Mouse (Mus musculus) MEL (cell line): ENCODE results near the gene Slc25a25. TPM values are rescaled to one million over a fixed set of nuclear protein-coding genes. Genes with fewer than 3 reads are reported as not detected.

Experiments
- DNase-seq: peaks from one replicate; pipeline ENCODE4 v3.0.0; 2011; ENCODE audit warnings: low read depth, low spot score
- H3K27ac ChIP-seq: 2 replicates; pipeline ENCODE4 v1.5.1; 2012; ENCODE audit warnings: low read depth, mild to moderate bottlenecking, control low read depth, low read length, moderate library complexity; ENCODE audit not compliant: control insufficient read depth
- H3K27me3 ChIP-seq, 2 experiments: fragments of 150-350 bp in 1 of 2; sonication (generic) in 1 of 2; 2 replicates each; pipeline ENCODE4 v1.6.1; 2012; ENCODE audit warnings: low read length in 2 of 2, mild to moderate bottlenecking in 2 of 2, improper control_type of control experiment in 1 of 2, moderate library complexity in 1 of 2; ENCODE audit not compliant: insufficient read depth in 2 of 2, control insufficient read depth in 1 of 2
- H3K36me3 ChIP-seq, 2 experiments: 2 replicates each; pipeline ENCODE4 v1.6.1; 2012 to 2014; ENCODE audit warnings: low read length in 2 of 2, improper control_type of control experiment in 1 of 2, inconsistent platforms in 1 of 2, mild to moderate bottlenecking in 1 of 2; ENCODE audit not compliant: insufficient read depth in 2 of 2, control insufficient read depth in 1 of 2
- H3K4me1 ChIP-seq, 2 experiments: fragments of 150-350 bp in 1 of 2; sonication (generic) in 1 of 2; 2 replicates each; pipeline ENCODE4 v1.6.1; 2012; ENCODE audit warnings: low read length in 2 of 2, improper control_type of control experiment in 1 of 2, mild to moderate bottlenecking in 1 of 2; ENCODE audit not compliant: insufficient read depth in 2 of 2, control insufficient read depth in 1 of 2
- H3K4me3 ChIP-seq, 2 experiments: fragments of 150-350 bp in 1 of 2; sonication (generic) in 1 of 2; 2 replicates each; pipeline ENCODE4 v1.5.1; 2012; ENCODE audit warnings: low read depth in 2 of 2, low read length in 2 of 2, mild to moderate bottlenecking in 2 of 2, moderate library complexity in 2 of 2, control low read depth in 1 of 2, improper control_type of control experiment in 1 of 2; ENCODE audit not compliant: control insufficient read depth in 1 of 2, insufficient read depth in 1 of 2
- H3K79me2 ChIP-seq: 2 replicates; pipeline ENCODE4 v1.6.1; 2012; ENCODE audit warnings: mild to moderate bottlenecking, low read length, moderate library complexity; ENCODE audit not compliant: control insufficient read depth, poor library complexity, insufficient read depth
- H3K9ac ChIP-seq: 2 replicates; pipeline ENCODE4 v1.6.1; 2012; ENCODE audit warnings: low read depth, mild to moderate bottlenecking, control low read depth, low read length, moderate library complexity; ENCODE audit not compliant: control insufficient read depth, poor library complexity, severe bottlenecking
- H3K9me3 ChIP-seq: fragments of 150-350 bp; sonication (generic); replicated peaks from 2 replicates; pipeline ENCODE4 v1.6.1; 2012; ENCODE audit warnings: mild to moderate bottlenecking, low read length, improper control_type of control experiment, moderate library complexity; ENCODE audit not compliant: insufficient read depth
- CHD2 ChIP-seq: IDR thresholded peaks from 2 replicates; pipeline ENCODE4 v1.6.1; 2011; ENCODE audit warnings: low read length, improper control_type of control experiment
- CTCF ChIP-seq, 3 experiments: IDR thresholded peaks in 2 of 3; conservative IDR thresholded peaks in 1 of 3; 2 replicates each; pipeline ENCODE4 v1.5.1; 2011 to 2012; ENCODE audit warnings: low read length in 3 of 3, low read depth in 2 of 3, mild to moderate bottlenecking in 2 of 3, improper control_type of control experiment in 1 of 3, inconsistent platforms in 1 of 3, mixed read lengths in 1 of 3, moderate library complexity in 1 of 3; ENCODE audit not compliant: control insufficient read depth in 1 of 3, insufficient read depth in 1 of 3, poor library complexity in 1 of 3, severe bottlenecking in 1 of 3
- EP300 ChIP-seq, 2 experiments: IDR thresholded peaks; 2 replicates each; pipeline ENCODE4 v1.6.1; 2011; ENCODE audit warnings: improper control_type of control experiment in 2 of 2, low read length in 2 of 2, low read depth in 1 of 2, mild to moderate bottlenecking in 1 of 2
- ETS1 ChIP-seq: IDR thresholded peaks from 2 replicates; pipeline ENCODE4 v1.6.1; 2012; ENCODE audit warnings: low read depth, mild to moderate bottlenecking, inconsistent platforms, low read length, improper control_type of control experiment, moderate library complexity
- GABPA ChIP-seq: IDR thresholded peaks from 2 replicates; pipeline ENCODE4 v1.6.1; 2012; ENCODE audit warnings: low read depth, mild to moderate bottlenecking, inconsistent platforms, low read length, improper control_type of control experiment, moderate library complexity
- GATA1 ChIP-seq: IDR thresholded peaks from 2 replicates; pipeline ENCODE4 v1.6.1; 2011; ENCODE audit warnings: low read depth, low read length, improper control_type of control experiment
- JUND ChIP-seq: IDR thresholded peaks from 2 replicates; pipeline ENCODE4 v1.6.1; 2011; ENCODE audit warnings: low read depth, mild to moderate bottlenecking, improper control_type of control experiment, low read length
- KAT2A ChIP-seq: conservative IDR thresholded peaks from 2 replicates; pipeline ENCODE4 v1.6.1; 2012; ENCODE audit warnings: low read depth, low read length, improper control_type of control experiment, inconsistent platforms
- MAX ChIP-seq: IDR thresholded peaks from 2 replicates; pipeline ENCODE4 v1.6.1; 2011; ENCODE audit warnings: low read length, improper control_type of control experiment
- MAZ ChIP-seq: IDR thresholded peaks from 2 replicates; pipeline ENCODE4 v1.6.1; 2012; ENCODE audit warnings: low read depth, mild to moderate bottlenecking, inconsistent platforms, low read length, improper control_type of control experiment
- MXI1 ChIP-seq: IDR thresholded peaks from 2 replicates; pipeline ENCODE4 v1.6.1; 2011; ENCODE audit warnings: mild to moderate bottlenecking, low read depth, low read length, improper control_type of control experiment
- MYB ChIP-seq: IDR thresholded peaks from 2 replicates; pipeline ENCODE4 v1.6.1; 2011; ENCODE audit warnings: mild to moderate bottlenecking, low read depth, low read length, improper control_type of control experiment
- NELFE ChIP-seq: IDR thresholded peaks from 2 replicates; pipeline ENCODE4 v1.6.1; 2011; ENCODE audit warnings: low read depth, low read length, improper control_type of control experiment
- POLR2AphosphoS5 ChIP-seq: IDR thresholded peaks from 2 replicates; pipeline ENCODE4 v1.6.1; 2012; ENCODE audit warnings: low read depth, borderline replicate concordance, mild to moderate bottlenecking, inconsistent platforms, low read length, moderate library complexity, mixed read lengths
- RAD21 ChIP-seq: IDR thresholded peaks from 2 replicates; pipeline ENCODE4 v1.6.1; 2011; ENCODE audit warnings: mild to moderate bottlenecking, low read depth, low read length, improper control_type of control experiment
- RCOR1 ChIP-seq: IDR thresholded peaks from 2 replicates; pipeline ENCODE4 v1.6.1; 2012; ENCODE audit warnings: low read depth, mild to moderate bottlenecking, inconsistent platforms, low read length, improper control_type of control experiment
- SIN3A ChIP-seq: IDR thresholded peaks from 2 replicates; pipeline ENCODE4 v1.6.1; 2012; ENCODE audit warnings: low read length, improper control_type of control experiment, inconsistent platforms
- TAL1 ChIP-seq: IDR thresholded peaks from 2 replicates; pipeline ENCODE4 v1.6.1; 2012; ENCODE audit warnings: mild to moderate bottlenecking, inconsistent platforms, low read length, moderate library complexity, mixed read lengths
- TBP ChIP-seq: IDR thresholded peaks from 2 replicates; pipeline ENCODE4 v1.8.0; 2011; ENCODE audit warnings: low read depth, low read length, improper control_type of control experiment
- TCF12 ChIP-seq: IDR thresholded peaks from 2 replicates; pipeline ENCODE4 v1.6.1; 2014; ENCODE audit warnings: low read depth, mild to moderate bottlenecking, inconsistent platforms, low read length, improper control_type of control experiment, moderate library complexity
- USF2 ChIP-seq, 2 experiments: IDR thresholded peaks; 2 replicates each; pipeline ENCODE4 v1.6.1; 2011 to 2012; ENCODE audit warnings: improper control_type of control experiment in 2 of 2, low read length in 2 of 2, borderline replicate concordance in 1 of 2, inconsistent platforms in 1 of 2, low read depth in 1 of 2, mild to moderate bottlenecking in 1 of 2; ENCODE audit not compliant: insufficient read depth in 1 of 2
- ZC3H11A ChIP-seq: IDR thresholded peaks from 2 replicates; pipeline ENCODE4 v1.6.1; 2012; ENCODE audit warnings: low read depth, mild to moderate bottlenecking, inconsistent platforms, low read length, improper control_type of control experiment
- ZNF384 ChIP-seq: IDR thresholded peaks from 2 replicates; pipeline ENCODE4 v1.6.1; 2012; ENCODE audit warnings: low read depth, mild to moderate bottlenecking, inconsistent platforms, low read length, improper control_type of control experiment
- polyA plus RNA-seq, 2 experiments: library from polyadenylated mRNA; stranded (reverse) in 1 of 2; unstranded in 1 of 2; fragments of >175 nt in 1 of 2; fragments of >200 nt in 1 of 2; gene quantifications; 2 replicates each; pipeline versions ENCODE4 v1.2.1 to v1.2.4; 2012; ENCODE audit warnings: low replicate concordance in 2 of 2, low read depth in 1 of 2; ENCODE audit not compliant: insufficient read length in 2 of 2, insufficient read depth in 1 of 2, missing spikeins in 1 of 2
- total RNA-seq: library from RNA; depleted of rRNA; stranded (reverse); fragments of 300-350 nt; gene quantifications from 2 replicates; pipeline ENCODE4 v1.2.3, GENCODE M21; 2012

Slc25a25 gene
- total and polyA plus RNA-seq, 3 experiments, result 22.3 to 32.5 TPM; not detected in 1

DNA sequence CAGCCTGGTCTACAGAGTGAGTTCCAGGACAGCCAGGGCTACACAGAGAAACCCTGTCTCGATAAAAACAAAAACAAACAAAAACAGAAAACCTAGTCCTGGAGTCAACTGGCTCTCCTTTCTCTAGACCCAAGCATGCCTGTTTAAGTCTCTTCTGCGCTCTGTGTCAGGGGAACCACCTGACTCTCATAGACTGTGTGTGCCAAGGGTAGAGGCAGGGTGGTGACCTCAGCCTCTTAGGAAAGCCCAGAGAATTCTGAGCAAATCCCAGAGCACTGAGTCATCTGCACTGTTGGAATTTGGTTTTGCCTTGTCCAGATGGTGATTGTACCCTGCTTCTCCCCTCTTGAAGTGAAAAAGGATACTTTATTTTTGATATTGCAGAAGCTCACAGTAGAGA is 7.1 kb upstream of the Slc25a25 start:
- H3K27me3 ChIP-seq, result no peaks in the 10 kb centered on the region
- H3K9ac ChIP-seq, result no peak overlapping the region

DNA sequence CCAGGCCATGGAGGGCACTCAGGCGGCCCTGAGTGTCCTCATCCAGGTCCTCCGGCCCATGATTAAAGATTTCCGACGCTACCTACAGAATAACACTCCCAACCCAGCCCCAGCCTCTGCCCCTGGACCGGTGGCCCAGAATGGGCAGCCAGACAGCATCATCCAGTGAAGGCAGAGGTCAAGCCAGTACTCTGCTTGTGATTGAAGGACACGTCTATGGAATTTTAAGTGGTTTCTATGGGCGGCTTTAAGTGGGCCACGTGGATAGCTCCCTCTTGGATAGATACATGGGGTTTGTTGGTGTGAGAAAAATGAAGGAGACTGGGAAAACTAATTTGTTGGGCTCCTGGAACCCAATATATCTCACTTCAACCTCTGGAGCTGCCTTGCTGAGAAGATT is 3.9 kb upstream of the Slc25a25 start:
- no peak for DNase-seq
- H3K27me3 ChIP-seq, result no peaks in the 10 kb centered on the region
- H3K4me3 ChIP-seq, result no peak overlapping the region
- H3K9me3 ChIP-seq, result no peaks in the 10 kb centered on the region
- peaks cover 30% of the 10 kb centered on the region for H3K79me2 ChIP-seq
- TF ChIP-seq KAT2A (no peak), GABPA (no peak), JUND (no peak), EP300 (IDR thresholded peaks at IDR 0.05; ENCODE audit: low read depth in 1 of 2, low read length in 2 of 2) (no peak), TBP (no peak), POLR2AphosphoS5 (no peak), MXI1 (no peak), GATA1 (no peak)
- H3K4me1 ChIP-seq, result peaks cover 0 to 8% of the 10 kb centered on the region in 2 experiments; a peak in 3 of 4 replicates
- H3K36me3 ChIP-seq, result peaks cover 0 to 11% of the 10 kb centered on the region in 2 experiments; a peak in 2 of 4 replicates
- H3K27ac ChIP-seq, result no peak overlapping the region
- no peak overlapping the region for H3K9ac ChIP-seq

More for the DNA sequence above, 7.1 kb upstream of the Slc25a25 start:
- no peak for DNase-seq
- H3K36me3 ChIP-seq, result peaks cover 0 to 6% of the 10 kb centered on the region in 2 experiments; a peak in 2 of 4 replicates
- no peak for TF ChIP-seq TAL1
- TF ChIP-seq GABPA, result no peak
- TF ChIP-seq MYB, result no peak
- no peak for TF ChIP-seq TBP
- no peak for TF ChIP-seq ZC3H11A
- TF ChIP-seq MAX, result no peak
- TF ChIP-seq MAZ, result no peak
- TF ChIP-seq RAD21, result no peak
- TF ChIP-seq EP300 (IDR thresholded peaks at IDR 0.05; ENCODE audit: low read depth in 1 of 2, low read length in 2 of 2), result no peak
- no peak for TF ChIP-seq ZNF384
- TF ChIP-seq TCF12, result no peak
- TF ChIP-seq CTCF (IDR thresholded peaks at IDR 0.05 in 2 of 3, conservative IDR thresholded peaks at IDR 0.05 in 1 of 3; ENCODE audit: control insufficient read depth in 1 of 3, insufficient read depth in 1 of 3, low read depth in 2 of 3, low read length in 3 of 3, poor library complexity in 1 of 3, severe bottlenecking in 1 of 3), result no peak
- no peak for TF ChIP-seq NELFE
- TF ChIP-seq SIN3A, result no peak
- TF ChIP-seq CHD2, result no peak
- TF ChIP-seq ETS1, result no peak
- TF ChIP-seq RCOR1, result no peak
- no peak for TF ChIP-seq USF2 (IDR thresholded peaks at IDR 0.05; ENCODE audit: borderline replicate concordance in 1 of 2, insufficient read depth in 1 of 2, low read depth in 1 of 2, low read length in 2 of 2)
- TF ChIP-seq, all 39 proteins: peak for 0
- Histone ChIP-seq H3K79me2 (peaks cover 8% of the 10 kb centered on the region), H3K27ac (no peak overlapping the region), H3K4me3 (no peak overlapping the region), H3K9me3 (no peaks in the 10 kb centered on the region), H3K4me1 (peaks cover 0 to 7% of the 10 kb centered on the region in 2 experiments; a peak in 3 of 4 replicates)
